Mouse (Mus musculus): ENCODE data around the gene Mafk. TPM values are rescaled to one million over a fixed set of nuclear protein-coding genes. Genes with fewer than 3 reads are reported as not detected.
A peak's percentile ranks its signal among the peaks of the same experiment; 100 is the strongest.

The Mafk gene
- total RNA-seq, 2 experiments from 2014 or later: 6.8 TPM

DNA sequence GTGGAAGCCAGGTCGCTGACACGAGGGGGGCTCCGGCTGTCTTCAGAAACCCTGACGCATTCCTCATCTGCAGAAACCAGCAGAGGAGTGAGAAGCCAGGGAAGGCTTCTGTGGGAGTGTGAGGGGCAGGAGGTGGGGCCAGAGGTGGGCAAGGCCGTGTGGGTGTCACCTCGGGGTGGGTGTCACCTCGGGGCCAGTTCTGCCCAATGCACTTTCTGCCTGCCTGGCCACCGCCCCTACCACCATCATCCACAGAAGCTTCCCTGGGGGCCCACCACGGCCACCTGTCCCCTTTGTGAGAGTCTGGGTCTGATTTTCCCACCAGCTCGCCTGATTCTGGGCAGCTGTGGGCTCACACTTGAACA is 21.8 kb downstream of the Mafk start:
- intact Hi-C loops (cut with DNase I): no loop called here
- DNase-seq (ENCODE audit: low spot score in 2 of 2): no peak

DNA sequence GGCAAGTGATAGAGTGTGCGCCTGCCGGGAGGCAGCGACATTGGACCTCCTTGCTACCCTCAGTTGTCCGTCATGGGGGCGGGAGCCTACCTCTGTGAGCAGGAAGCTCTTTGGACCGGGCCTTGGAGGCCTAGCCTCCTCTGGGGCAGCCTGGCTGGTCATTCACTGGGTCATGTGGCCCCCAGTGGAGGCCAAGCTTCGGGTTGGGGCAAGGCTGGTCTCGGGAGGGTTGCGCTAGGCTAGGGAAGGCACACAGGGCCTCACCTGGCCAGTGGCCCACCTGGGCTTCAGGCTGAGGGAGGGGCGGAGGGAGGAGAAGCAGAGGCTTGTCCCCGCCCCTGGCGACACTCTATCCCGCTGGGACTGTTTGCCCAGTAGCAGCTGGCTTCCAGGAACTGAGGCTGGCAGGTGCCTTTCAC is 22.7 kb downstream of the Mafk start:
- no peak for DNase-seq (ENCODE audit: low spot score in 2 of 2)
- intact Hi-C loops (cut with DNase I): no loop called here

DNA sequence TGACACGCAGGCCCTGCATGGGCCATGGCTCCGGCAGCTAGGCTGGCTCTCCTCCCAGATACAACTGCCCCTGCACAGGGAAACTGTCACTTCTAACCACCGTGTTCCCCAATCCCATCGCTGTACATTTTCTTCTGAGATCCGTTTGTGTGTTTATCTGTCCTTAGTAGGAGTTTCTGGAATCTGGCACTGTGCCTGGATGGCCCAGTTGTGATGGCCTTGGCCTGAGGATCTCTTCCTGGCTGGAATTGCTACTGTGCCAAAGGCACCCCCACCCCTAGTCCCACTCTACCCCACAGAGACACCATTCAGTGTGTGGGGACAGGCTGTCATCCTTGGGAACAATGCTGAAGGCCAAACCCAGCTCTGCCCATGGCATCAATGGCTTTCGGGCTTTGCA is 24.7 kb downstream of the Mafk start:
- intact Hi-C loops (cut with DNase I): loop anchor here (5.0 kb wide), 1 partner anchor 39 kb away; the partner anchor contains the start of gene Ints1
- DNase-seq (ENCODE audit: low spot score in 2 of 2): no peak

DNA sequence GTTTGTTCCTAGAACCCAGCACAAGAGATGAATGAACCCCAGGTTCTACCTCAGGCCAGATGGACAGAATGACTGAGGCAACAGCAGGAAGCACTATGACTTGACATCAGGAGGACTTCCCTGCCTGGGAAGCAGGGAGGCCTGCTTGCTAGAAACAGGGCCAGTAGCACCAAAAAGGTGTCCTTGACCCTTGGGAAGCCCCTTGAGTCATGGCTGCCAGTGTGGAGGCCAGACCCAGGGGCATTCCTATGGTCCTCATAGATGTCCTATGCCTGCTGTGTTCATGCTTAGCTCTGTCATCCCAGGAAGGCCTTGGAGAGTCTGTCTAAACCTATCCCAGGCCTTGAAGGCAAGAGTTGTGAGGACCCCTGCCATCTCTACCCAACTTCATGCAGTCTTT is 25.1 kb downstream of the Mafk start:
- intact Hi-C loops (cut with DNase I): loop anchor here (5.0 kb wide), 1 partner anchor 39 kb away; the partner anchor contains the start of gene Ints1
- no peak for DNase-seq (ENCODE audit: low spot score in 2 of 2)

DNA sequence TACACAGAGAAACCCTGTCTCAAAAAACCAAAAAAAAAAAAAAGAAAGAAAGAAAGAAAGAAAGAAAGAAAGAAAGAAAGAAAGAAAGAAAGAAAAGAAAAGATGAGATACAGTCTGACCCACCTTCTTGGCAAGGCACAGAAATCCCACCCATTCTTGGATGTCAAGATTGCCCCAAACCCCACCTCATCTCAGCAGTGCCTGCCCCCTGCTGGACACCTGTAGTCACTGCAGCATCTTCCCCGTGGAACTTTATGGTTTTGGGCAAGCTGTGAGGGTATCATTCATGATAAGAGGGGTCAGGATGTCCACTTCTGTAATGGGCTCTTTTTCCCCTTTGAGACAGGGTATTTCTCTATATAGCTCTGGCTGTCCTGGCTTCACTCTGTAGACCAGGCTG is 26.0 kb downstream of the Mafk start:
- DNase-seq (ENCODE audit: low spot score in 2 of 2): no peak
- intact Hi-C loops (cut with DNase I): loop anchor here (5.0 kb wide), 1 partner anchor 40 kb away; the partner anchor contains the start of gene Ints1

DNA sequence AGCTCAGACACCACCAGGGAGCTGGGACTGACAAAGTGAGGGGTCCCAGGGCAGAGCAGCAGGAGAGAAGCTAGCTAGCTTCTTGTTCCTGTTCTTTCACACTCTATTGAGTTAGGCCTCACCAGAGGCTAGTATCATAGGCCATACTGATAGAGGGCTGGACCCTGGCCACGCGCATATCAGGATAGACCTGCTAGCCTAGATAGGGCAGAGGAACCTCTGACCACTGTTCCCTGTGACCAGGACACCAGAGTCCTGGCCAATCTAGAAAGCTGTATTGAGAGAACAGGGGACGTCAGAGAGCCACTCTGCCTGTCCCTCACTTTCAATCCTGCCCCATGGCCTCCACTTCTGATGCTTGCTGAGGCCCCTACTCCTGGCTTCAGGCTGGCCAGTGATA is 26.7 kb downstream of the Mafk start:
- intact Hi-C loops (cut with DNase I): loop anchor here (5.0 kb wide), 1 partner anchor 41 kb away; the partner anchor contains the start of gene Ints1
- DNase-seq (ENCODE audit: low spot score in 2 of 2): no peak

DNA sequence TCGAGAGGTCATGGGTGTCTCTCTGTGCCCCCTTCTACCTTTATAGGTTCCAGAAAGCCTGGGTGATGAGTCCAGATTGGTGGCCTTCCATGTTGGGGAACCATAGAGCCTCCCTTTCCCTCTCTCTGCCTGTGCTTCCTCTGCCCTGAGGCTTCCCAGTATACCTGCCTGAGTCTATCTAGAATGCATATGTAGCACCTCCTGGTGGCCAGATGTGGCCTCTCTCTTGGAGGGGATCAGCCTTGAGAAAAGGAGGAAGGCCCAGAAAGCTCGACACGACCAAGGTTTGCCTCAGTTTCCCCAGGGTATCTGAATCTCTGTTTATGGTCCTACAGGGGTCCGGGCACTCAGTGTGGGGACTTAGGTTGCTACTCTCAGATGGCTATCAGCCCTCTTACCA is 27.5 kb downstream of the Mafk start:
- peak in 1 of 2 experiments; percentile 43 for DNase-seq (ENCODE audit: low spot score in 2 of 2)
- intact Hi-C loops (cut with DNase I): loop anchor here (5.0 kb wide), 1 partner anchor 42 kb away; the partner anchor contains the start of gene Ints1

DNA sequence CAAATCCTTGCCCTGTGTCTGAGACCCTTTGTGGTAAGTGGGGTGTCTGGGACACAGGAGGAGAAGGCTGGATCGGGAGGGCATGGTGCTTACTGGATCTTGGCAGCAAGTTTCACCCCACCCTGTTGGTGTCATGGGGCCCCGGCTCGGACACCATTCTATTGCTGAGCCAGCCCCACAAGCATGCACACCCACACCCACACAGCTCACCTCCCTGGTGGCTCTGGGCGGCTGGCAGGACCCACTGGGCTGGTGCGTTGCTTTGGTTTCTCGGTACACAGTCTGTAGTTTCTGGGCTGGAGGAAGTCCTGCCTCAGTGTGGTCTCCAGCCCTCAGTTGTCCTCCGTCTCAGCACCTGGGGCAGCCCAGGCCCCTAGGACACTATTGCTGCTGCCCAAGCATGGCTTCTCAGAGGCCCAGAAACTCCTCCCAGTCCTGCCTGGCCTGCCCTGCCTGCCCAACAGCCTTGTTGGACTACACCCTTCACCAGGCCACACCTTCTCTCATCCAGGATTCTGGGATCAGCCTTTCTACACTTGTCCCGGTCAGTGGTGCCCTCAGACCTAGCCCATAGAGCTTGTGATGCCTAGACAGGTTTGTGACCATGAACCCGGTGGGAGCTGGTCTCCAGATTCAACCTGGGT is 28.3 kb downstream of the Mafk start, which contains the start of gene Tmem184a:
Tmem184a (minus strand) TSS at position 380 of the 644 bp plus-strand sequence.
- intact Hi-C loops (cut with DNase I): loop anchor here (5.0 kb wide), 1 partner anchor 42 kb away; the partner anchor contains the start of gene Ints1
- no peak for DNase-seq (ENCODE audit: low spot score in 2 of 2)

DNA sequence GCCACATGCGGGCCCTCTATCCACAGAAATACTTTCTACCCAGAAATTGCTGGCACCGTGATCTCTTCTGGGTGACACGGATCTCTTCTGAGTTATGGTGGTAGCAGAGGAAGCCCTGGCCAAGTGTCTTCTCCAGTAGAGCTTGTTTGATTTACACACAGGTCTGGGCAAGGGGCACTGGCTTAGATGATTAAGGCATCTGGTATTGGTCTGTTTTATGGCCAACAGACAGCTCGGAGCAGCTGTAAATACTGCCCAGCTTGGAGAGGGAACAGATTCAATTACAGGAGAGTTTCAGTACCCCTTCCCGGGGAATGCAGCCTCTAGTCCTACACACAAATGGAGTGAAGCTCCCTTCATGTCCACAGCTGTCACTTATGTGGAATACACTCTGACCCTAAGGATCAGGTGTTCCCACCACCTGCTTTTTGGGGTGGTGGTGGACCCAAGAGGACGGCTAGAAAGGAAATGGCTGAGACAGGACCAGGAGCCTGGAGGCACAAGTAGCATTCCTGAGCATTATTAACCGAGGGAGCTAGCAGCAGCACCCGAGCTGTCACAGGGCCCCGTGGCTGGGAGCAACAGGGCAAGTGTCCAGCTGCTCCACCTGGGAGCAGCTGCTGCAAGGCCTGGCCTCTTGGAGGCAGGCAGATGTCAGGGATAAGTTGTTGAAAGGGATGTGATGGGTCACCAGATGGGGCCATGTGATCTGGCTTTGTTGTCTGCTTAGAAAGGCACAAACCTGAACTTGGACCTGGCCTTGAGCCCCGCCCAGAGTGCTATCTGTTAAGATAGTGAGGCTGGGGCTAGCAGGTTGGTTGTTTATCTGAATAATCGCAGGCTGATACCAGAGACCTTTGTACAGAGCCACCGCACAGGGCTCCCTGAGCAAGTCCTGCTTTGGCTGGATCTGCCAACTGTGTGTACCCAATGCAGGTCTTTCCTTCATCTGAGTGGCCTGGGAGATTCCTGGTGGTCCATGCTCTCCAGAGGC is 30.4 kb downstream of the Mafk start:
- DNase-seq (ENCODE audit: low spot score in 2 of 2): no peak
- intact Hi-C loops (cut with DNase I): no loop called here

DNA sequence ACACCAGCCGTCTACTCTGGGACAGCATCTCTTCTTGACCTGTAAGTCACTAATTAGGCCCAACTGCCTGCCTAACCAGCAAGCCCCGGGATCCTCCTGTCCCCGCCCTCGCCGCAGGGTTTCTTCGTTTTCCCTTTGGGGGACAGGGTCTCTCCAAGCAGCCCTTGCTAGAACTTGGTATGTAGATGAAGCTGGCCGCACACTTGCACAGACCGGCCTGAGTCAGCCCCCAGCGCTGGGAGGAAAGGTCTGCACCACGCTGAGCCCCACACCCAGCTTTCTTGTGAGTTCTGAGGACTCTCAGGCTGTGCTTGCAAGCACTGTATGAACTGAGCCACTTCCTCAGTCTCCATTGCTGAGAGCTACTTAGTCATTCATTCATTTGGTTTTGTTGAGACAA is 33.2 kb downstream of the Mafk start:
- no peak for DNase-seq (ENCODE audit: low spot score in 2 of 2)
- intact Hi-C loops (cut with DNase I): no loop called here

DNA sequence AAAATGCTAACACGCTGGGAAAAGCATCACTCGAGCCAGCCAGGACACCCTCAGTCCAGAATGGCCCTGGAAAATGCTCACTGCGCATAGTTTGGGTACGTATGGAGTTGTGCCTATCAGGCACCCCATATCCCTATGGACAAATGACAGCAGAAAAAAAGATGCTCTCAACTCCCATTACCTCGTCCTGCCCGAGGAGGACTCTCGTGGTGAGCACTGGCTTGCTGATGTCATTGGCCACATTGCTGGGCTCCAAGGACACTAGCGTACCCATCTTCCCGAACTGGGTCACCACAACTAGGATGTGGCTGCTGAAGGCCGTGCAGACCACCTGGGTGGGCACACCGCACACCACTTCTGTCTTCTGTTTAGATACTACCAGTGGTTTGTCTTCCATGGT is 34.6 kb downstream of the Mafk start:
- intact Hi-C loops (cut with DNase I): no loop called here
- DNase-seq (ENCODE audit: low spot score in 2 of 2): no peak

DNA sequence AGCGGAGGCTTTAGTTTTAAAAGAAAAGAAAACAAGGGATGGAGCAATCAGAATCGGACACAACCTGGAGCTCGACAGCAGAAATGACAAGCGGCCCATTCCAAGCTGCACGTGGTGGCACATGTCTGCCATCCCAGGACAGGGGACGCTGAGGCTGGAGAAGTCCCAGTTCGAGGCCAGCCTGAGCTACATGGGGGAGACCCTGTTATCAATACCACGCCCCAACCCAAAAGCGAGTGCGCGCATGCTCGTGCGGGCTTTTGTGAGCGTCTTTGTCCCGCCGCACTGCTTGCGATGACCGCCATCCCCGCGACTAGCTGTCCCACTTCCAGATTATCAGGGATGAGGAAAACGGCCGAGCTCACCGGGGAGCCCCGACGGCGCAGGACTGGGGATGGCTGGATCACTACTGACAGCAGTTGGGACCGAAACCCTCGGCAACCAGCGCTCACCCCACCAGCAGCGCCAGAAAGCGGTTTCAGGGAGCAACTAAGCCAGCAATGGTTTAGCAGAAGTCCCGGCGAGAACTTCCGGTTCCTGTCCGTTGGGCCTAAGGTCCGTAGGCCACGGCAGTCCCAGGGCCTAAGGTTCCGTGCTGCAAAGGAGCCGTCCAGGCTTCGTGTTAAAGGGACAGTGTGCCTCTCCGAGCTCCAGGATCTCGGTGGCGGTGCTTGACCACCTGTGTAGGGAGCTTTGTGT is 35.2 kb downstream of the Mafk start, which contains the start of the genes Gm26938 and Psmg3:
Gm26938 (minus strand) TSS at position 51 of the 699 bp plus-strand sequence.
Psmg3 (minus strand) TSS at position 529 of the 699 bp plus-strand sequence.
- DNase-seq (ENCODE audit: low spot score in 2 of 2): peak; percentile 85 to 89
- intact Hi-C loops (cut with DNase I): no loop called here

DNA sequence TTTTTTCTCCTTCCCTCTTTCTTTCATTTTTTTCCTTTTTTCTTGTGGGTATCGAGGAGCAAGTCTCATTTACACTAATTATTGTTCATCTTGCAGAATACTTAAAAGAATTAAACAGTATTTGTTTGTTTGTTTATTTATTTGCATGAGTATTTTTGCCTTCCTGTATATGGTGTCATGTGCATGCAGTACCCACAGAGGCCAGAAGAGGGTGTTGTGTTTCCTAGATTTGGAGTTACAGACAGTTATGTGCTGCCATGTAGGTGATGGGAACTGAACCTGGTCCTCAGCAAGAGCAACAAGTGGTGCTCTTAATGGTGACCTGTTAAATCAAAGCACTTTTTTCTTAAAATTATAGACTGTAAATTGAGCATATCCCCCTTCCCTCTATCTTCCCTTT is 36.3 kb downstream of the Mafk start:
- intact Hi-C loops (cut with DNase I): no loop called here
- DNase-seq (ENCODE audit: low spot score in 2 of 2): no peak

DNA sequence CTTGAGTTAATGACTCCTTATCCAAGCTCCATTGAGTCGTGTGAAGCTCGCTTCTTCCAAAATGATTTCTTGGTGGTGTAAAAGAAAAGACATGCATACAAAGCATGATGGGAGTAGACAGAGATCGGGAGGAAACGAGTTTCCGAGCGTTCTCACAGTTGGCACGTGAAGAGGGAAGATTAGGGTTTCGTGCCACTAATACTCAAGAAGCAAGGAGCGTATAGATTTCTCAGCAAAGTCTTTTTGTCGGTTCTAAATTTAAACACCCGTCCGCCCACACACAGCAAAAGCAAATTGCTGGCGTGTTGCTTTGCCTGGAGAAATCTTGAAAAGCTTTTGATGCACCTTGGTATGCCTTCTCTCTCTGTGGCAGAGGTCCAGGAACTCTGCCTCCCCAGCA is 38.1 kb downstream of the Mafk start:
- peak; percentile 60 to 65 for DNase-seq (ENCODE audit: low spot score in 2 of 2)
- intact Hi-C loops (cut with DNase I): no loop called here

DNA sequence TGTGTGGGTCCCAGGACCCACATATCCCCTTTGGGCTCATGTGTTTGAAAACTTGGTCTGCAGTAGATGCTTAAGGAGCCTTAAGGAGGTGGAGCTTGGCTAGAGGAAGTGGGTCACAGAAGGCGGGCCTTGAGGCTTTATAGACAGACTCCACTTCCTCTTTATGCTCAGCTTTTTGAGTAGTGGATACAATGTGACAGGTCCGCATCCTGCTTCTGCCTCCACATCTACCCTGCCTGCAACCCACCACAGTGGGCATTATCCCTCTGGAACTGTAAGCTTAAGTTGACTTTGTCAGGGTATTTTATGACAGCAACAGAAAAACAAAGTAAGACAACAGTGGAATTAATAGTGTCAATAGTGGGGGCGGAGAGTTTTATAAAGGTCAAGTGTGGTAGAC is 39.4 kb downstream of the Mafk start:
- DNase-seq (ENCODE audit: low spot score in 2 of 2): no peak
- intact Hi-C loops (cut with DNase I): no loop called here

DNA sequence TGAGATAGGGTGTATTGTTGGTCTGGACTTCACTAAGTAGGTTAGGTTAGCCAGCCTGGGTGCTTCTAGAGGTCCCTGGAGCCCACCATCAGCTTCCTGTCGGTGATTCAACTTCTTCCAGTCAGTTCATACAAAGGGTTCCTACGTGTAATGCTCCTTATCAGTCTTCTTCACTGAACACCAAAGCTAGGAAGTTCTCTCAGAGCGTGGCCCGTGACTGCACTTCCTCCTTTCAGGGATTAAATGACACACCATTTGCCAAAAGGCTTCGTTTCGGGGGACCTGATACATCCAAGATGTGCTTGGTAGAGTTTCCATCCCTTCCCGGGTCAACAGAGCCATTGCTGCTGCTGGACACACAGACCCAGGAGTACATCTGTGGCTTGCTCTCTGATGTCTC is 40.8 kb downstream of the Mafk start:
- DNase-seq (ENCODE audit: low spot score in 2 of 2): no peak
- intact Hi-C loops (cut with DNase I): no loop called here

DNA sequence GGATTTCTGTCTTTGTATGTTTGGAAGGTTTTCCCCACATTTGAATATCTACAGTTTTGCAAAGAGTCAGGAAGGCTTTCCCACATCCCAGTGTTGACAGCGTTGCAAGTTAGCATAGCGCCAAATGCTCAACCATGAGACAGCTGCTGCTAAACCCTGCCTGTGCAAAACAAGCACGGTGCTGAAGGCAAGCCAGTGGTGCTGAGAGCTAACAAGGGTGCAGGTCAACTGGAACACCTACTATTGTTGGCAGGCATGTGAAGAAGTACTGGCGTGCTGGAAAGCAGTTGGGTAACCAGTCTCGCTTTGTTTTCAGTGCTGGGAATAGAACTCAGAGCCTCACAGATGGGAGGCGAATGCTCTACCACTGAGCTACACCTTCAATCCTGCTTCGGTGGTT is 44.4 kb downstream of the Mafk start:
- DNase-seq (ENCODE audit: low spot score in 2 of 2): peak in 1 of 2 experiments; percentile 39
- intact Hi-C loops (cut with DNase I): loop anchor here (5.0 kb wide), 2 partner anchors 577 to 702 kb away; no protein-coding TSS in a partner anchor

DNA sequence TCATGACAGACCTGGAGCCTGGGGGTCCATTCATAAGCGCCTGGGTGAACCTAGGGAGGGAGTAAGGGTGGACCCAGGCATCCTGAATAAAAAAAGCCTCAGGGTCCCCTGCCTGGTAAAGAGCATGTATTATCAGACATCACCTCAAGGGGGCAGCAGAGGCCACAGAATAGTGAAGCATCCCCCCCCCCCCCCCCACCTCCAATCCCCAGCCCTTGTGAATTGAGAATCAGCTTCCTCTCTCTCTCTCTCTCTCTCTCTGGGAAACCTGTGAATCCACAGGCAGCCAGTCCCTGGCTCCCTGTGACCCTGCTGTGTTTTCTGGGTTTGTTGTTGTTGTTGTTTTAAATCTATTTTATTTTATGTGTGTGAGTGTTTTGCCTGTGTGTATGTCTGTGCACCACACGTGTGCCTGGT is 47.2 kb downstream of the Mafk start:
- intact Hi-C loops (cut with DNase I): loop anchor here (1.0 to 5.0 kb wide), 5 partner anchors 302 to 699 kb away; no protein-coding TSS in a partner anchor
- DNase-seq (ENCODE audit: low spot score in 2 of 2): peak; percentile 31 to 49

DNA sequence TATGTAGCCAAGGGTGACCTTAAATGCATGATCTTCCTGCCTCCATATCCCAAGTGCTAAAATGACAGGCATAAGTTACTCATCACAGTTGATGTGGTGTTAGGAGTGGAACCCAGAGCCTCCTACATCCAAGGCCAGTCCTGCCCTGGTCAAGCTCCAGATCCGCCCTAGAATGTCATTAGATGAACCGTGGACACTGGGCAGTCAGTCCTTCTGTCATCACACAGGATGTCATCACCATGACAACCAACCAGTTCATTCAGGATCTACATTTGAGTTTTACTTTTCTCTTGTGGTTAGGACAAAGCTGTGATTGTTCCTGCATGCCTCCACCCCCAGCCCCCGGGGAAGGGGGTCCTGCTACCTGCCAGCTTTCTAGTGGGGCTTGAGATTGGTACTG is 47.8 kb downstream of the Mafk start:
- intact Hi-C loops (cut with DNase I): loop anchor here (2.0 to 5.0 kb wide), 4 partner anchors 302 to 698 kb away; no protein-coding TSS in a partner anchor
- DNase-seq (ENCODE audit: low spot score in 2 of 2): no peak

Data from left cerebral cortex, postnatal 25 days (tissue).